Mouse (Mus musculus): ENCODE measurements at regions not wholly inside any gene's neighbourhood (a gene's known extent, or its start where the extent isn't known, plus 50 kb on each side); places are given as distances from the start of the nearest gene placed in this dataset.

DNA sequence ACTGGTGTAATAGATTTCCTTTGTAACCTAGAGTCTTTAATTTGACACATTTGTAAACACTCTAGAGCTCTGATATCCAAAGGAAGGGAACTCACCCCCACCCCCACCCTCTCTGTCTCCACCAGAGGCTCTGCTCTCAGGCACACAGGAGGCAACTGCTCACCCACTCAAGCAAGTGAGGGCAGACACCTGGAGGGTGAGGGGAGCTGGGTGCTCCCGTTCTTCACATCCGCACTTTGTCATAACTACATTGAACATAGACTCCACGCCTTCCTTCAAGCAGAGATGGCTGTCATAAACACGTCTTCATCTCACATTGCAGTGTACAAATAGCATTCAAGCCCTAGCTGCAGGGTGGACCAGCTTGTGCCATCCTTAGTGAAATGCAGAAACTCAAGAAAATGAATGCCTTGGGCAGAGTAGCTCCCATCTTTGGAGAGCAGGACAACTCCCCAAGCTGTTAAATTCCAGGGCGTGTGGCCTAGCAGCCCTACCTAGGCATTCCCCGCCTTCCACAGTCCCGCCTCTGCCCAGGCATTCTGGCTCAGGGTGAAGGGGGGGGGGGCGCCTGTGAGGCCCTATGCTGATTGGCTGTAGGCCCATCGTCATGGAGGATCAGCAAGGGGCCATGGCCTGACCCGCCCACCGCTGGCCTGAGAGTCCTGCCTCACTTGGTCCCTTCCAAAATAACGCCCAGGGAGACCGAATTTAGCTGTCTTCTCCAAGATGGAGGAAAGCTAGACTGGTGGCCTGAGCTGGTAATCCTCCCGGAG lies 72.9 kb downstream of the Psmg1 start:
- ATAC-seq (replicated peaks; ENCODE audit: low FRiP score) (no peak), DNase-seq (ENCODE audit: low spot score) (no peak)
- Histone ChIP-seq H3K27ac (ENCODE audit: low read depth, low read length) (no peak overlapping the region), H3K9ac (ENCODE audit: low read depth, low read length) (no peak overlapping the region), H3K4me2 (no peak overlapping the region), H3K4me3 (ENCODE audit: low read depth, low read length) (no peak overlapping the region), H3K36me3 (ENCODE audit: control insufficient read depth, insufficient read depth, low read length) (no peaks in the 10 kb centered on the region), H3K27me3 (replicated peaks; ENCODE audit: control insufficient read depth, insufficient read depth, low read length) (no peaks in the 10 kb centered on the region), H3K4me1 (replicated peaks; ENCODE audit: control insufficient read depth, insufficient read depth, low read length) (no peaks in the 10 kb centered on the region), H3K9me3 (ENCODE audit: control insufficient read depth, low read length) (no peaks in the 10 kb centered on the region)
- WGBS: 67% methylated on average over 14 of the region's 14 CpGs

DNA sequence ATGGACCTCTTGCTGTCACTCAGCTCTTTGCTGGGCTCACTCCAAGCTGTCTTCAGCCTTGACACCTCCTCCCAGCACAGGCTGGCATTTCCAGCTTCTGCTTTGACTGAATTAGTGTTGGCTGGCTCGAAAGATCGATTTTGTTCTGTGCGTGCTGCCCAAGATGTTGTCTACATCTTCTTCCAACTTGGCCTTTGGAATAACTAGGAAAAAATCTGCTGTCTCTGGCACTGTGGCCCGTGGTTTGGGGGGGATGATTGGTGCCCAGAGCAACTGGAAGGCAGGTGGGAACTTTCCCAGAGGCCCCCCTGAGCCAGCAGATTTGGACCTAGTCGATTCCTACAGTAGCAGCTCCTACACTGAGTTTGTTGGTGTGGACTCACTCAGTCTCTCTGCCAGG lies 76.9 kb downstream of the Psmg1 start:
- no peak overlapping the region for H3K4me2 ChIP-seq
- 71% methylated on average over 5 of the region's 5 CpGs for WGBS
- H3K9ac ChIP-seq (ENCODE audit: low read depth, low read length): no peak overlapping the region
- DNase-seq (ENCODE audit: low spot score) (no peak), ATAC-seq (replicated peaks; ENCODE audit: low FRiP score) (no peak)
- H3K27me3 ChIP-seq (replicated peaks; ENCODE audit: control insufficient read depth, insufficient read depth, low read length): no peaks in the 10 kb centered on the region
- H3K36me3 ChIP-seq (ENCODE audit: control insufficient read depth, insufficient read depth, low read length): no peaks in the 10 kb centered on the region
- H3K27ac ChIP-seq (ENCODE audit: low read depth, low read length): no peak overlapping the region
- H3K4me1 ChIP-seq (replicated peaks; ENCODE audit: control insufficient read depth, insufficient read depth, low read length): no peaks in the 10 kb centered on the region
- H3K4me3 ChIP-seq (ENCODE audit: low read depth, low read length): no peak overlapping the region
- H3K9me3 ChIP-seq (ENCODE audit: control insufficient read depth, low read length): no peaks in the 10 kb centered on the region

- Histone ChIP-seq H3K27ac (ENCODE audit: low read depth, low read length) (no peak overlapping the region), H3K36me3 (ENCODE audit: control insufficient read depth, insufficient read depth, low read length) (no peaks in the 10 kb centered on the region)
Measured at GRCm38 (mm10) chr16:95904531-95905165, 86.1 kb downstream of the Psmg1 start.

DNA sequence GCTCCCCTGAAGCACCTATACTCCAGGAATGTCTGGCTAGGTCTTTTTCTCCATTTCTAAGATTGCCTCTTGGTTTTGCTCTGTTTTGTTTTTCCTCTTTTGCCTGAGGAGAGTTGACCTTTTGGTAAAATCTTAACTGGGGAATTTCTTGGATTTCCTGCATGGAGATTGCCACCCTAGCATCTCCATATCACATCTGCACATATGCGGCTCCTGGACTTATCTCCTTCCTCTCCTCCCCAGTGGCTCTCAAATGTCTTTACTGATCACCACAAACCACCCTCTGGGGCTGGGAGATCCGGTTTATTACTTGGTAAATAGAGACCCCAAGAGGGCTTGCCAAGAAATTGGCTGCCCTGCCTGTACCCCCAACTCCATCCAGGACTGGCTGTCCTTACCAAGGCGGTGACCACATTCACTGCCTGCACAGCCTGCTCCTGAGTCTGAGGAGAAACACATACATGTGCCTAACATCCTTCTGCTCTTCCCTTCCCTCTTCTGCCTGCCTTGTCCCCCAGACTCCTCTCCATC lies 87.3 kb downstream of the Psmg1 start:
- no peaks in the 10 kb centered on the region for H3K4me1 ChIP-seq (replicated peaks; ENCODE audit: control insufficient read depth, insufficient read depth, low read length)
- H3K4me3 ChIP-seq (ENCODE audit: low read depth, low read length): no peak overlapping the region
- DNase-seq (ENCODE audit: low spot score): no peak
- no peaks in the 10 kb centered on the region for H3K27me3 ChIP-seq (replicated peaks; ENCODE audit: control insufficient read depth, insufficient read depth, low read length)
- H3K9ac ChIP-seq (ENCODE audit: low read depth, low read length): no peak overlapping the region
- no peak for ATAC-seq (replicated peaks; ENCODE audit: low FRiP score)
- no peaks in the 10 kb centered on the region for H3K9me3 ChIP-seq (ENCODE audit: control insufficient read depth, low read length)
- no peak overlapping the region for H3K27ac ChIP-seq (ENCODE audit: low read depth, low read length)
- 29% methylated on average over 3 of the region's 3 CpGs for WGBS
- no peaks in the 10 kb centered on the region for H3K36me3 ChIP-seq (ENCODE audit: control insufficient read depth, insufficient read depth, low read length)
- no peak overlapping the region for H3K4me2 ChIP-seq

More at GRCm38 (mm10) chr16:95904531-95905165, 86.1 kb downstream of the Psmg1 start:
- Histone ChIP-seq H3K4me1 (replicated peaks; ENCODE audit: control insufficient read depth, insufficient read depth, low read length) (no peaks in the 10 kb centered on the region), H3K27me3 (replicated peaks; ENCODE audit: control insufficient read depth, insufficient read depth, low read length) (no peaks in the 10 kb centered on the region), H3K9ac (ENCODE audit: low read depth, low read length) (no peak overlapping the region), H3K4me3 (ENCODE audit: low read depth, low read length) (no peak overlapping the region), H3K9me3 (ENCODE audit: control insufficient read depth, low read length) (no peaks in the 10 kb centered on the region), H3K4me2 (no peak overlapping the region)
- ATAC-seq (replicated peaks; ENCODE audit: low FRiP score) (no peak), DNase-seq (ENCODE audit: low spot score) (no peak)
- 74% methylated on average over 6 of the region's 6 CpGs for WGBS

DNA sequence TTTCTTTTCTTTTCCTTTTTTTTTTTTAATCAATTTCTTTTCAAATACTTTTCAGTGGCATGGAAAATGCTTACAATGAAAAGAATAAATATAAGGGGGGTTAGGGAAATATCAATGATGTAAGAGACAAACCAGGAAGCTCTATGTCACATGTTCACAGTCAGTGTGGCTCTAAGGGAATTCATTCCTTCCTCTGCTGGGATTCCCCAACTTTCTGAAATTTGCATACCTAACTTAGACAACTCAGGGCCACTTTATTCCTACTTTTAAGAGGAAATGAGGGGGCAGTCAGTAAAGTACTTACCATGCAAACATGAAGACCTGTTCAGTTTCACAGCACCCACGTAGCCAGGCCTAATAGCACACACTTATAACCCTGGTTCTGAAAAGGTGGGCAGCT lies 88.6 kb downstream of the Psmg1 start:
- Histone ChIP-seq H3K36me3 (ENCODE audit: control insufficient read depth, insufficient read depth, low read length) (no peaks in the 10 kb centered on the region), H3K9me3 (ENCODE audit: control insufficient read depth, low read length) (no peaks in the 10 kb centered on the region), H3K27ac (ENCODE audit: low read depth, low read length) (no peak overlapping the region), H3K9ac (ENCODE audit: low read depth, low read length) (no peak overlapping the region), H3K4me2 (no peak overlapping the region), H3K4me1 (replicated peaks; ENCODE audit: control insufficient read depth, insufficient read depth, low read length) (no peaks in the 10 kb centered on the region), H3K4me3 (ENCODE audit: low read depth, low read length) (no peak overlapping the region), H3K27me3 (replicated peaks; ENCODE audit: control insufficient read depth, insufficient read depth, low read length) (no peaks in the 10 kb centered on the region)
- no peak for ATAC-seq (replicated peaks; ENCODE audit: low FRiP score)
- DNase-seq (ENCODE audit: low spot score): no peak
- 85% methylated on average over 1 of the region's 1 CpGs for WGBS

DNA sequence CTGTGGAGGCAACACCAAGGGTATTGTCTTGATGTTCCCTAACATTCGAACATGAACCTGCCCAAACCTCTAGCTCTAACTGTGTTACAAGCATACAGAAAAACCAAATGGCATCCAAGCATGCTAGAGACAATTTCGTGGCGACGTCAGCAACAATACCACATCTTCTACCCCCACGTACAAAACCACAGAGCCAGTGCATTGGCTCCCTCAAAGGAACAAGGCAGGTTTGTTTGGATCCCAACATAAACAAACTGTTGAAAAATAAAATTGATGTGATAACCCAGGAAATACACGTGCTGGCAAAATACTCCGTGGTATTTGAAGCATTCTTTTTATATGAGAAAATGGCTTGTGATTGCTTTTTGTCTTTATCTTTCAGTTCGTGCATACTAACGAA lies 89.4 kb downstream of the Psmg1 start:
- H3K4me1 ChIP-seq (replicated peaks; ENCODE audit: control insufficient read depth, insufficient read depth, low read length): no peaks in the 10 kb centered on the region
- no peak overlapping the region for H3K9ac ChIP-seq (ENCODE audit: low read depth, low read length)
- no peaks in the 10 kb centered on the region for H3K9me3 ChIP-seq (ENCODE audit: control insufficient read depth, low read length)
- no peak overlapping the region for H3K4me3 ChIP-seq (ENCODE audit: low read depth, low read length)
- H3K27me3 ChIP-seq (replicated peaks; ENCODE audit: control insufficient read depth, insufficient read depth, low read length): no peaks in the 10 kb centered on the region
- WGBS: 53% methylated on average over 9 of the region's 9 CpGs
- no peaks in the 10 kb centered on the region for H3K36me3 ChIP-seq (ENCODE audit: control insufficient read depth, insufficient read depth, low read length)
- ATAC-seq (replicated peaks; ENCODE audit: low FRiP score) (no peak), DNase-seq (ENCODE audit: low spot score) (no peak)
- no peak overlapping the region for H3K4me2 ChIP-seq
- no peak overlapping the region for H3K27ac ChIP-seq (ENCODE audit: low read depth, low read length)

DNA sequence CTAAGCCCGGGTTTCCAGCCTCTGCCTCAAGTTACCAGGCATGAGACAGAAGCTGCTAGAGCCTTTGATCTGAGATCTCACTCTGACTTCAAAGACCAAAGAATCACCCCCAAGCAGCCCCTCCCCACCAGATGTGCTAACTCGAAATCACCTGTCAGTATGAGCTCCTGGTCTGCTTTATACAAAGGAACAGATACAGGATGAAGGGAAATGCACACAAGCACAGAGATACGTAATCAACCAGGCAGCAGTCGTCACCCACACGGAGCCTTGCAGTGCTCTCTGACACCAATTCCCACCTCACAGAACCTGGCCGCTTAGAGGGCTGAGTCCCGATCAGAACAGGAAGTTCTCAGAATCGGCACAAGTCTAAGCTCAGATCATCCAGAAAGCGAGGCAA lies 90.6 kb downstream of the Psmg1 start:
- Histone ChIP-seq H3K4me3 (ENCODE audit: low read depth, low read length) (no peak overlapping the region), H3K36me3 (ENCODE audit: control insufficient read depth, insufficient read depth, low read length) (no peaks in the 10 kb centered on the region), H3K4me1 (replicated peaks; ENCODE audit: control insufficient read depth, insufficient read depth, low read length) (no peaks in the 10 kb centered on the region), H3K4me2 (no peak overlapping the region), H3K27me3 (replicated peaks; ENCODE audit: control insufficient read depth, insufficient read depth, low read length) (no peaks in the 10 kb centered on the region), H3K9ac (ENCODE audit: low read depth, low read length) (no peak overlapping the region), H3K9me3 (ENCODE audit: control insufficient read depth, low read length) (no peaks in the 10 kb centered on the region), H3K27ac (ENCODE audit: low read depth, low read length) (no peak overlapping the region)
- 44% methylated on average over 9 of the region's 9 CpGs for WGBS
- DNase-seq (ENCODE audit: low spot score) (no peak), ATAC-seq (replicated peaks; ENCODE audit: low FRiP score) (no peak)

- H3K27ac ChIP-seq (ENCODE audit: low read depth, low read length): no peak overlapping the region
- no peaks in the 10 kb centered on the region for H3K4me1 ChIP-seq (replicated peaks; ENCODE audit: control insufficient read depth, insufficient read depth, low read length)
- no peak overlapping the region for H3K9ac ChIP-seq (ENCODE audit: low read depth, low read length)
- ATAC-seq (replicated peaks; ENCODE audit: low FRiP score): no peak; the same call in 1 of the 2 replicates
- no peak overlapping the region for H3K4me3 ChIP-seq (ENCODE audit: low read depth, low read length)
- no peaks in the 10 kb centered on the region for H3K9me3 ChIP-seq (ENCODE audit: control insufficient read depth, low read length)
- no peak for DNase-seq (ENCODE audit: low spot score)
- WGBS: 85% methylated on average over 3 of the region's 3 CpGs
- no peak overlapping the region for H3K4me2 ChIP-seq
- H3K27me3 ChIP-seq (replicated peaks; ENCODE audit: control insufficient read depth, insufficient read depth, low read length): no peaks in the 10 kb centered on the region
- H3K36me3 ChIP-seq (ENCODE audit: control insufficient read depth, insufficient read depth, low read length): no peaks in the 10 kb centered on the region
Measured at GRCm38 (mm10) chr16:95899672-95900071, 91.1 kb downstream of the Psmg1 start.

DNA sequence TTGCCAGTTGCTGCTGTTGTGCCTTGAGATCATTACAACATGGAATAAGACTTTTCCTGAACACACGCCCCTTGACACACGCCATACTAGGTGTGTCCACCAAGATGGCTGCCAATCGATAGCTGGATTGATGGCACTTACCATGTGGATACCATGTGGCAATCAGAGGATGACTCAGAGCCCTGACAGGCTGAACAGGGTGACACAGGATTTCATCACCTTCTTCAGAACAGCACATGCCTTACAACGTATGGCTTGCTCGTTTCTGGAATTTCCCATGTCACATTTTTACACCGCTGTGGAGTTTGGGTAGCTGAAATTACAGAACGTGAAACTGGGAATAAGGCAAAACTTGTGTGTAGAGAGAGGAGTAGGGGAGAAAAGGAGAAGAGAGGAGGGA lies 92.9 kb downstream of the Psmg1 start:
- WGBS: 79% methylated on average over 7 of the region's 7 CpGs
- DNase-seq (ENCODE audit: low spot score) (no peak), ATAC-seq (replicated peaks; ENCODE audit: low FRiP score) (no peak)
- no peaks in the 10 kb centered on the region for H3K9me3 ChIP-seq (ENCODE audit: control insufficient read depth, low read length)
- no peaks in the 10 kb centered on the region for H3K36me3 ChIP-seq (ENCODE audit: control insufficient read depth, insufficient read depth, low read length)
- H3K4me2 ChIP-seq: no peak overlapping the region
- no peak overlapping the region for H3K9ac ChIP-seq (ENCODE audit: low read depth, low read length)
- no peaks in the 10 kb centered on the region for H3K4me1 ChIP-seq (replicated peaks; ENCODE audit: control insufficient read depth, insufficient read depth, low read length)
- no peak overlapping the region for H3K4me3 ChIP-seq (ENCODE audit: low read depth, low read length)
- H3K27me3 ChIP-seq (replicated peaks; ENCODE audit: control insufficient read depth, insufficient read depth, low read length): no peaks in the 10 kb centered on the region
- H3K27ac ChIP-seq (ENCODE audit: low read depth, low read length): no peak overlapping the region
